Mouse (Mus musculus): ENCODE measurements around the gene Maml3. TPM values are rescaled to one million over a fixed set of nuclear protein-coding genes. Genes with fewer than 3 reads are reported as not detected.

The Maml3 gene
- polyA plus RNA-seq, 1 experiment = 4.8 TPM

DNA sequence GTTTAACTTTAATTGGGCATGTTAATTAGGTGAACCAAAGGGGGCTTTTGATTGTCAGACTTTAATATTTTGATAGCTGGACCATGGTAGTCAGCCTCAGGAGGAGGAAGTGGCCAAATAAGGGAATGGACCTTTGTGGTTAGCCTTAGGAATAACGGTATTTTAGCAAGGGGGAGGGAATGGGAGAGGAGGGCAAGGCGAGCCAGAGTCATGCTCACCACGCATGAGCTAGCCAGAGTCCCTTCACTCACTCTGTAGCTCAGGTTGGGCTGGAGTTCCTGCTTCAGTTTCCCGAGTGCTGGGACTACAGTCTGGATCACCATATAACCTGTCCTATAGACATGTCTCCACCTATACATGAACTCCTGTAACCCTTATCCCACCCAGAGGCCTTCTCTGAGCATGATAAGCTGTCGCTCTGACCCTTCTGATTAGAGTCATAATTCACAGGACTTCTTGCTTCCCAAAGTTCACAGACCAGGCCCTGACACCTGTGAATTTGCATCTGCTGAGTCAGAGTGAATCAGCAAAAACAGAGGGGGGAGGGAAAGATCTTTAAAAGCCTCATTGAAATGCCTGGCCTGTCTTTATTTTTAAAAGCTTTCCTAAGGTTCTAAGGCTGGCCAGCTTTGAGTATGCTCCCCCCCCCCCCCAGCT lies 434.3 kb downstream of the Maml3 start:
- DNase-seq (ENCODE audit: low spot score) = no peak

DNA sequence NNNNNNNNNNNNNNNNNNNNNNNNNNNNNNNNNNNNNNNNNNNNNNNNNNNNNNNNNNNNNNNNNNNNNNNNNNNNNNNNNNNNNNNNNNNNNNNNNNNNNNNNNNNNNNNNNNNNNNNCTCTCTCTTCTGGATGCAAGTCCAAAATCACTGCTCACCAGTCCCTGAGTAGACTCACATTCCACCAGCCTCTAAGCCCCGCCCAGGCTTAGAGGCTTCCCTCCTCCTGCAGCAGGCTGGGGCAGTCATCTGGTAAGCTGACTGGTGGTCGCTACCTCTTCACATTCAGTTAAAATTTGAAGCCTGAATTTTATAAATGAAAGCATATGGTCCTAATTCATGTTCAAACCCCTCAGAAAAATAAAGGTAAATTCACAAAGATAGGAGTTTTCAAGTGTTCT lies 436.3 kb downstream of the Maml3 start:
- DNase-seq (ENCODE audit: low spot score) = no peak

DNA sequence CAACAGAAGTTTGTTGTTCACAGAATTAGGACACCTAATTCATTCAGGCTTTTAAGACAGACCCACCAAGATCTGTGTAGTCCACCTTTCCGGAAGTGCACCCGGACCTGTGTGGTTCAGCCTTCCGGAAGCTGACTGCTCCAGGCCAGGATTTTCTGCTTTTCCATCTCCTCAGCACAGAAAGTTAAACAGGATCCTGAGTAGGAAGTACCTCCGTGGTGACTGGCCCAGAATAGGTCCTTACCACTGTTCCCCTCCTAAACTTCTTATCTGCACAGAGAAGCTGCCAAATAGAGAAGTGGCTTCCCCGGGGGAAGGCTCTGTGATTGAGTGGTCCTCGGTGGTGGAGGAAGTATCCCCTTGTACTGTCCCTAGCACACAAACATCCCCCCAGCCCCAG lies 442.3 kb downstream of the Maml3 start:
- DNase-seq (ENCODE audit: low spot score) = no peak

DNA sequence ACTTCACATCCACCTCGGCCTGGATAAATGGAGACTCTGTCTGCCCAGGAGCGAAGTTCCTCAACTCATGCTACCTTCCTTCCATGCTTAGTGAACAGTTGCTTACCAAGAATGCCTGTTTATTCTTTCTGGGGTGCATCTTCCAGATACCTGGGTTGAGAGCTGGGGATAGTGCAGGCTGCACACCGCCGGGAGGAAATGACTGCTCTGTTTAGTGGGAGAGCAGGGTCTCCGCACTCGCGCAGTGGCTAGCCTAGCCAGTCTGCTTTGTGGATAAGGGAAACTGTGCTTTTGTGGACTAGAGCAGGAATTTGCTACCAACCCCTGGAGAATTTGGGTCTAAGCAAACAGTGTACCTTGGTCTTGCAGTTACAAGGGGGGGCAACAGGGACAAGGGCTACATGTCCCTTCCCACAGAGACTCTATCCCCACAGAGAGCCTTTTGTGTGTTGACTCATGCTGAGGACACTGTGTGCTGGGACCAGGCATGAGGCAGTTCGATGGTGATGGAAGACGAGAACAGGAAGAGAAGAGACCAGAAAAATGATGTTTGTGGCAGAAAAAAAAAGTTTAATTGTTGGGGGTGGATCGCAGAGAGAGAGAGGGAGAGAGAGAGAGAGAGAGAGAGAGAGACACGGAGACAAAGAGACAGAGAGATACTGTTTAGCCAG lies 442.9 kb downstream of the Maml3 start:
- no peak for DNase-seq (ENCODE audit: low spot score)

DNA sequence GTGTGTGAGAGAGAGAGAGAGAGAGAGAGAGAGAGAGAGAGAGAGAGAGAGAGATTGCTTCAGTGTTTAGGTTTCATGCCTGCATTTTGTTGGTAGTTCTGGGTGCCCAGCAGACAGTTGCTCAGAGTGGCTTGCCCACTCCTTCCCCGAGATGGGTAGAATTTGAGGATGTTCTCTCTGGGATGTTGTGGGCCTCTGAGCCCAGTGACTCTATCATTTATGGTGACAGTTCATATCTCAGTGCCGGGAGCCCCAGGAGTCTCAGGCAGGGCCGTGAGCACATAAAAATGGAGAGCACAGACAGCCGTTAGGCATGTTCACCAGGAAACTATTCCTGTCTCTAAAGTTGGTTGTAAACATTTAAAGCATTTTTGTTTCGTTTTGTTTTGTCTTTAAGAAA lies 443.5 kb downstream of the Maml3 start:
- DNase-seq (ENCODE audit: low spot score) = no peak

DNA sequence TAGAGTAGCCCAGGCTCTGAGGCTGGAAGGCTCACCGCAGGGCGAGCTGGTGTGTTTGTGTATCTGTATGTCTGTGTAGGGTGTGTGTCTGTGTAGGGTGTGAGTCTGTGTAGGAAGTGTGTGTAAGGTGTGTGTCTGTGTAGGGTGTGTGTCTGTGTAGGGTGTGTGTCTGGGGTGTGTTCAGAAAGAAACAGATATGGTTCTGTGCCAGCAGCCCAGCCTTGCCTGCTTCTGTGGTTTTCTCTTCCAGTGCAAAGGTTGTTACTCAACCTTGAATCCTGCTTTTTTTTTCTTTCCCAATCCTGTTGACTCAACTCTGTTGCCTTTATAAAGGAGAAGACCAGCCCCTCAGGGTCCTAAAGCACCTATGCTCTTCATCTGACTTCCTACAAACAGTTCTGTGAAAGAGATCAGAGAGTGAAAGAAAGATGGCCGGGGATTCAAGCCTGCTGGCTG lies 444.0 kb downstream of the Maml3 start:
- DNase-seq (ENCODE audit: low spot score) = no peak

DNA sequence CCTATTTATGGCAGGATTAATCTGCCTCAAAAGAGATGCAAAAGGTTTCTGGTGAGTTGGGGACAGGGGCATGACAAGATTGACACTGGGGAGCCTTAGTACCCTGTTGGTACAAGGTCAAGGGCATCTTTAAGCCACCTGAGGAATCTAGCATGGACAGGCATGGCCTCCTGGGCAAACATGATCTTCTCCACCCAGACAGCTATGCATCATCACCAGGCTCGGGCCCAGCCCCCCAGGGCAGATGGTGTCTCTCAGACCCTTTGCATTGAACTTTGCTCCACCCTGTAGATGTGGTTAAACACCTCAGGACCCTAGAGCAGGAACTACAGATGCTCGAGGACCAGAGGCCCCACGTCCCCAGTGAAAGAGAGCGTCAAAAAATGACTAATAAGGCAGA lies 444.8 kb downstream of the Maml3 start, which contains the start of gene Mgst2:
TSS of gene Mgst2 (plus strand) at position 301 of the 400 bp plus-strand sequence.
- no peak for DNase-seq (ENCODE audit: low spot score)

DNA sequence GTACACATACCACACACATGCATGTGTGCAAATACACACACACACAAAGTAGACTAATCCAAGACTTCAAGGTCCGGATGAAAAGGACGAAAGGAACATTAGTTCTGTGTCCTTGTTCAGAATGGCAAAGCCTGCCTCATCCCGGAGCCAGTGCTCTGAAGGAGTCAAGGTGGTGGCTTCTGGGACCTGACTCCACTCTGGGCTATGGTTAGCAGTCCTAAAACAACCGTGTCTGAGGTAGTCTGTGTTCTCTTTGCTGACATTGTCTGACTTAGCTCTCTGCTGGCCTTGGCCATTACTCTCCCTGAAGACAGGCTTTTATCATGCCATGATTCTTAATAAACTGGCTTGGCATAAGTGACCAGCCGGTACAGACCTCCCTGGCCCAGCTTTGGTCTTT lies 445.5 kb downstream of the Maml3 start:
- no peak for DNase-seq (ENCODE audit: low spot score)

DNA sequence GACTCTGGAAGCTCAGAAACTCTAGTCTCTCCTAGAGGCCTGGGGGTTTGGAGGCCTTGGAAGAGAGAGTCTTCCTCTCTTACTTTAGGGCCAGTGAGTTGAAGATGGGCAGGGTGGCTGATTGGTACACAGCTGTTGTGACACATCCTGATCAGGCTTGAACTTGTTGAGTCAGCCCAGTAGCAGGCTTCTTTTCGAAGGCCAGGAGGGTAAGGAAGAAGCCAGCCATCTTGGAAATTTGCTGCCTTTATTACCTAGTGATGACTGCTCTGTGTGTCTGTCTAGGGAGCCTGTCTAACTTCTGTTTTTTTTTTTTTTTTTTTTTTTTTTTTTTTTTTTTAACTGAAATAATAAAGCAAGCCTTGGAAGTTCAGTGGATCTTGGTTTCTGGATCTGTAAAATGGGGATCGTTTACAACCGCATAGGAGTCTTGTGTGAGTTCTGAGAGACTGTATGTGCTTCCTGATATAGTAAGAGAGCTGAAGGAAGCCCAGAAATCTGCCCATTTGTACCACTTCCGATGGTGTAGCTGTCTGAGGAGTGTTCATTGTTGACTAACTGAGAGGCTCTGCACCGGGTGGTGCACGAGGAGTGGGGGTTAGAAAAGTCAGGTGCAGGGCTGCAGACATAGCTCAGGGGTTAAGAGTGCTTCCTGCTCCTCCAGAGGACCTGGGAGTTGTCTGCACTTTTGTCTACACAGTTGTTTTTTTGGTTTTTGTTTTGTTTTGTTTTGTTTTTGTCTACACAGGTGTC lies 450.4 kb downstream of the Maml3 start:
- no peak for DNase-seq (ENCODE audit: low spot score)

DNA sequence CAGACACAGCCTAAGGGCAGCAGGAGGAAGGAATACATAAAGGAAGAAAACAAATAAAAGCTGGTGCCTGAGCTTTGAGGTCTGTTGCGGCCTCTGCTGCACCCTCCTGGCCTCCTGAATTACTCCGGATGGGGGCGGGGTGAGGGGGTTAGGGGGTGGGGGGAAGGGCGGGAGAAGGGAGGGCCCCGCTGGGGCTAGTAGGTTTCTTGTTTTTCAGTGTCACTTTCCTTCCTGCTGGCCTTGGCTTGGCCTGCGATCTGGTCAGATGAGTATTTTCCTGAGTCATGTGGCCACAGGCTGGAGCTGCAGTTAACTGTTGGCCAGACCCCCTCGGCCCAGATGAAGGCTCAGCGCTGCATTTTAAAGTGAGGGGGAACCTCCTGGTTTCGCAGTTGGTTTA lies 452.2 kb downstream of the Maml3 start:
- DNase-seq (ENCODE audit: low spot score) = no peak

DNA sequence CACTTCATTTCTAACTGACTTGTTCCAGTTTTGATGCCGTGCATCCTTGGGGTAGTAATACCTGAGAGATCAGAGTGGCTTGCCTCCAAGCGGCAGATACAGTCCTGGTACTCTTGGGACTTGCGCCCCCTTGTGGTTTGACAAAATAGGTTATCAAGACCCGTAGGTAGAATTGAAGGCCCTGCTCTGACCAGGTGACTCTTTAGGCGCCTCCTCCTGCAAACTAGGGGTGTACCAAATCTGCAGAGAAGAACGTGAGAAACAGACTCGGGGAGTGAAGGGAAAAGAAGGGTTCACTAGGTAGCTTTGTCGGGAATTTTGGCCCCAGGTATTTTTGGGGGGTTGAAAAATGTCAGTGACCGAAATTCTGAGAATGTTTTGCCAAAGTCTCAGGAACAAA lies 452.6 kb downstream of the Maml3 start:
- no peak for DNase-seq (ENCODE audit: low spot score)

DNA sequence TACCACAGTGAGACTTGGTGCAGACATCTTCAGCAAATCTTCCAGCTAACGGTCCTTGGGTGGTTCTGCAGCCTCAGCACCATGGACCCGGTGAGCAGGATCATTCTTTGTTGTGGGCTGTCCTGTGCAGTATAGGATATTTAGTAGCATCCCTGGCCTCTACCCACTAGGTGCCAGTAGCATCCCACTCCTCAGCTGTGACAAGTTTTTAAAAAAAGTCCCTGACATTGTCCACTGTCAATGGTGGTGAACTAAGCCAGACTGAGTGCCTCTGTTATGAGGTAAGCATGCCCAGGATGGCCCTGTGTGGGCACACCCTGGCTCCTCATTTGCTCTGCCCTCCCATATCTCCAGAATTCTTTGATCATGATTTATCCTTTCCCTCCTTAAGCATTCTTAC lies 453.7 kb downstream of the Maml3 start:
- no peak for DNase-seq (ENCODE audit: low spot score)

DNA sequence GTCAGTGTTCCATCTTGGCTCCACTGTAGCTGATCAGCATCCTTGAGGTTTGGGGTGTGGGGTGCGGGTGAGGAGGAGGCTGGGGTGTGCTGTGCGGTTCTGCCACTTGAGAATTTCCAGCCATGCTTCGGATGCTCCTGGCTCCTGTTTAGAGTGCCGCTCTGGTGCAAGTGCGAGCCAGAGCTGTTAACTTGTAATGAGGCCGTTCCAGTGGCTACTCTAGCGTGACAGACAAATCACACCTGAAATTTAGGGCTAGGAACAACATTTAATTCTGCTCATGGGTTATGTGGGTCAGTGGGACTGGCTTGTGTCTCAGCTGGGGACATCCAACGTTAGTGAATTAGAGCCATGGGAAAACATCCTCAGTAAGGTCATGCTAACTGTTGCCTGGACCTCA lies 454.9 kb downstream of the Maml3 start:
- DNase-seq (ENCODE audit: low spot score) = no peak

DNA sequence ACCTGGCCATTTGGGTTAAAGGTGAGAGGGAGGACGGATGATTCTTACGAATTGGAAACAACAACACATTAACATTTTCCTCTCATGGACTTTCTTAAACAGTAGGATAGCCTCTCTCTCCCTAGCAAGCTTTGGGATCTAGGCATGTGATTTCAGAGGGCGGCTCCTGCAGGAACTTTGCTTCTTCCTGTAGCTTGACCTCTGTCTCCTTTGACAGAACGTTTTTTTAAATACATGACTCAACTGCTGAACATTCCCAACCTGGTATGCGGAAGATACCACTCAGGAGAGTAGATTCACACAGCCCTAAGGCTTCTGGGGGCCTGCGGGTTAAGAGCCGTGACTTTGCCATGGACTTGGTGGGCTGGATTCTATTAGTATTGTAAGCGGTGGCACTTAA lies 455.4 kb downstream of the Maml3 start:
- no peak for DNase-seq (ENCODE audit: low spot score)

DNA sequence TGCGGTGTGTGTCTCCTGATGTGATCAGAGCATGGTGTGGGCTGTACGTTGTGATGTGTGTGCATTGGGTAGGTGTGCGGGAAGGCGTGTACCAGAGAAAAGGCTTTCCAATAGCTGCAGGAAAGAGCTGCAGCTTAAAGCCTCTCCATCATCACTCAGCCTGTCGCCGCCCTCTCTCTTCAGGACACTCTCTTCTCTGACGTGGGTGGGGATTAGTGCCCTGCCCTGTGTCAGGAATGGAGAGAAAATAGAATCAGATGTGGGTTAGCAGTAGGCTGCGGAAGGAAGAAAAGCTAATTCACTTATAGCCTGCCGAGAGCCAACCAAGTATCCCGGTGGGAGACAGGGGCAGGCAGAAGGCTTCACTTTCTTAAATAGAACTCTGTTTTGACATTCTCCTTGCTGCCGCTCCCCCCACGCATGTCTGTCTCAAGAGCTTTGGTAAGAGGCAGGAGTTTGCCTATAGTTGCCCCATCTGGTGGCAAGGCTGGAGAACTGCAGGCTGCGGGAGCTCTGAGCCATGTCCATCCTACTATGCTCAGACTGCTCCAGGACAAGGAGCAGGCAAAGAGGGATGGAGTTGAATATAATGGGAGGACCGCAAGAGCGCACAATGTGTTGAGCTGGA lies 456.7 kb downstream of the Maml3 start:
- DNase-seq (ENCODE audit: low spot score) = peak; percentile 45

DNA sequence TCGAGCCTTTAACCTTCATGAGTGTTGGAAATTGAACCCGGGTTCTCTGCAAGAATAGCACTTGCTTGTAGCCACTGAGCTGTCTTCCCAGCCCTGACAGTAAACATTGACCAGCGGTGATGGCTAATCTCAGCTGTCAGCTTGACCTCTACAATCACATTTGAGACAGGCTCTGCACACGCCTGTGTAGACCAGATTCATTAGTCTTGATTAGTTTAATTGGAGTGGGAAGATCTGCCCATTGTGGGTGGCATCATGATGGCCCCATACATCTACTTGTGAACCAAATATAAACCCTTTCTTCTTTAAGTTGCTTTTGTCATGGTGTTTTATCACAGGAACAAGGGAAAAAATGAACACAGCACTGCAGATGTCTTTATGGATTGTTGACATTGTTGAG lies 457.5 kb downstream of the Maml3 start:
- DNase-seq (ENCODE audit: low spot score) = no peak

DNA sequence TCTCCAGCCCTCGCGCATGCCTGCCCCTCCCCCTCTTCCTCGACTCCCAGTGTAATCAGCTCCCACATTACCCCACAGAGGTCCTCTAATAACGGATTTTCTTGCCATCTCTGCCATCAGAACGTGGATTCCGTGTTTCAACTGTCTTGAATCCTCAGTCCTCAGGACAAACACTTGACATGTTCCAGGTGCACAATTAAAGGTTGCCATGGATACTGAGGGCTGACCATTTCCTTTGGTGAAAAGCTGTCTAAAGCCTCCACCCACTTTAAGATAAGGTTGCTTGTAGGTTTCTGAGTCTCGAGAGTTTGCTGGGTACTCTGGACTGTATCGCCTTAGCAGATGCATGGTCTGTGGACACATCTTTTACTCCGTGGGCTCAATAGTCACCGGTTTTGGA lies 458.6 kb downstream of the Maml3 start:
- no peak for DNase-seq (ENCODE audit: low spot score)

DNA sequence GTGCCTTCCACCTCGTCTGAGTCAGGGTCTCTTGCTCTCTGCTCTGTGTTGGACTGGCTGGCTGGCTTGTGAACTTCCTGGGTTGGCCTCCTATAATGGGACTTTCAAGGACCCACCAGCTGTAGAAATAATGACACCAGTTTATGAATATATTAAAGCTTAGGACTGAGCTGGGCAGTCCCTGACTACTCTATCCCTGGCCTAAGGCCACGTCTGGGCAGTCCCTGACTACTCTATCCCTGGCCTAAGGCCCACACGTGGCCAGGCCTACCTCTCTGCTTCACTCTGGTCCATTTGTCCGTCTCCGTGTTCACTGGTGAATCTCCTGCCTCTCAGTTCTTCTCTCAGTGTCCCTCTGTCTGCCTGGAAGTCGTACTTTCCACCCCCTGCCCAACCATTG lies 459.4 kb downstream of the Maml3 start:
- no peak for DNase-seq (ENCODE audit: low spot score)

DNA sequence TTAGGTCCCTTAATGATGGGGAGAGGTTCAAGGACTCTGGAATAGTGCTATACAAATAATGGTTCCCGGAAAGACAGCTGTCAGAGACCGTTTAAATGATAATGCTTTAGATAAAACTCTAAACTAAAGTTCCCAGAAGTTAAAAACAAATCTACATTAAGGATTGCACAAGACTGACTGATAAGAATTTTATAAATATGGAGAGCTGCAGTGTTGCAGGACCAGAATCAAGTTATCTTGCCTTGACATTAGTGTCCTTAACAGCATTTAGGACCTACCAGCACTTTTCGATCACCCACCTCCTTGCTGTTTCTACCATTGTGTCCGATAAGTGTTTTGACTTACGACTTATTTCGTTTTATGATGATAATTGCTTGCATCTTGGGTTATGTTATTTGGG lies 466.6 kb downstream of the Maml3 start:
- DNase-seq (ENCODE audit: low spot score) = no peak

DNA sequence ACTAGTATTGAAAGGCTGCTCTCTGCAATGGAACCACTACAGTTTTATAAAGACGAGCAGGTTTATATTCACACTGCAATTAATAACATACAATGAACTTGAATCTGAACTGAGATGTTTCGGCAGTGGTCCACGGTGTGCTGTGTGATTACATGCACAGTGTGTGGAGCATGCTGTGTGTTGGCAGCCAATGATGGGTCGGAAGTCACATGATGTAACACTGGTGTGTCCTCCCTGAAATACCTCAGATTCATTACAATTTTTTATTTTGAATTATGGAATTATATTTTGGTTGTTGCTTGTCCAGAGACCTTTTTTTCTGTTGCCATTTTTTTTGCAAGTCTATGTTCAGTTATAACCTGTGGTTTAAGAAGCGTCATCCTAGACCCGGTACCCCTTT lies 467.6 kb downstream of the Maml3 start:
- no peak for DNase-seq (ENCODE audit: low spot score)

DNA sequence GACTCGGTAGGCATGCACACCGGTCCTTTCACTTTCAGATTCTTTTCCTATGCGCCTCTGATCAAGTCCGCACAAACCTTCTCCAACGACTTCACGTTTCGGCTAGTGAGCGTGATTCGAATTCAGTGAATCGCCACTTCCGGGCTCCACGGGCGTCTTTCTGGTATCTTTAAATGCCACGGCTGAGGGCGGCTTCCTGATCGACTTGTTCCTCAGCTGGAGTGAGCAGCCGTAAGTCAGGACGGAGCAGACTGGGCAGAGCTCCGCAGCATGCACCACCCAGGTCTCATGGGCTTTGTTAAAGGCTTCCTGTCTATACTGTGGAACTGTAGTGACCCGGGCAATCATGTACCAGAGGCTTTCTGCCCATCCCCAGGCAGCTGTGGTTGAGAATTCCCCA lies 468.2 kb downstream of the Maml3 start:
- DNase-seq (ENCODE audit: low spot score) = no peak

DNA sequence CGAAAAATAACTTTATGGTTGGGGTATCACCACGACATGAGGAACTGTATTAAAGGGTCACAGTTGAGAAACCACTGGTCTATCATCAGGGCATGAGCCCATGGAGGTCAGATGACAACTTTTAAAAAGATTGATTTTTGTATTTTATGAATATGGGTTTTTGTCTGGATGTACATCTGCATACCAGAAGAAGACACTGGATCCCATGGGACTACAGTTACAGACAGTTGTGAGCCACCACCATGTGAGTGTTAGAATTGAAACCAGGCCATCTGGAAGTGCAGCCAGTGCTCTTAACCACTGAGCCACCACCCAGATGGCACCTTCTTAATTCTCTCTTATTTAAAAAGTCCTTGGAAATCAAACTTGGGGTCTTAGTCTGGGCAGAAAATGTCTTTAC lies 468.9 kb downstream of the Maml3 start:
- no peak for DNase-seq (ENCODE audit: low spot score)

Data from urinary bladder, adult 2 months (tissue).